Mouse (Mus musculus) forebrain, embryonic 16.5 days (tissue): ENCODE results near the gene Gm45716. TPM values are rescaled to one million over a fixed set of nuclear protein-coding genes. Genes with fewer than 3 reads are reported as not detected.

Source experiments
- ATAC-seq: fragments of 200-750 bp; cut with Nextera tagmentation; 2 replicates; pipeline ENCODE4 v1.8.0; 2017; ENCODE audit warnings: mild to moderate bottlenecking, moderate library complexity
- H3K27ac ChIP-seq: fragments of 300-500 bp; sonication (generic); 2 replicates; pipeline ENCODE4 v1.5.1; 2014; ENCODE audit warnings: low read length, control low read depth
- H3K27me3 ChIP-seq: fragments of 300-500 bp; sonication (generic); replicated peaks from 2 replicates; pipeline ENCODE4 v1.6.1; 2014; ENCODE audit warnings: low read length; ENCODE audit not compliant: control insufficient read depth, insufficient read depth
- H3K36me3 ChIP-seq: fragments of 300-500 bp; sonication (generic); 2 replicates; pipeline ENCODE4 v1.6.1; 2014; ENCODE audit not compliant: control insufficient read depth, insufficient read depth
- H3K4me1 ChIP-seq: fragments of 300-500 bp; sonication (generic); replicated peaks from 2 replicates; pipeline ENCODE4 v1.6.1; 2014; ENCODE audit warnings: low read length; ENCODE audit not compliant: control insufficient read depth, insufficient read depth
- H3K4me2 ChIP-seq: fragments of 300-500 bp; sonication (generic); 2 replicates; pipeline ENCODE4 v1.6.1; 2014; ENCODE audit warnings: mild to moderate bottlenecking, low read length, control low read depth
- H3K4me3 ChIP-seq: fragments of 300-500 bp; sonication (generic); replicated peaks from 2 replicates; pipeline ENCODE4 v1.5.1; 2014; ENCODE audit warnings: mild to moderate bottlenecking, low read length, control low read depth
- H3K9ac ChIP-seq: fragments of 300-500 bp; sonication (generic); replicated peaks from 2 replicates; pipeline ENCODE4 v1.6.1; 2014; ENCODE audit warnings: low read depth, low read length, control low read depth
- H3K9me3 ChIP-seq: fragments of 300-500 bp; sonication (generic); 2 replicates; pipeline ENCODE4 v1.6.1; 2016; ENCODE audit warnings: low read length; ENCODE audit not compliant: control insufficient read depth
- WGBS: fragments of 180-500 bp; shearing (Covaris S2); extraction: QIAGEN DNeasy Blood & Tissue Kit; methylation state at CpG from one replicate; pipeline ENCODE4 v1.1.7; 2014; 5-methylcytosine and 5-hydroxymethylcytosine counted together
- polyA plus RNA-seq: library from polyadenylated mRNA; unstranded; fragments of >200 nt; fragmentation: Nextera tagmentation; extraction: Ambion mirVana; gene quantifications from 2 replicates; pipeline ENCODE4 v1.2.1, GENCODE M21; 2015

Gene Gm45716
- polyA plus RNA-seq, 1 experiment from 2014 or later = 18.0 TPM

GRCm38 (mm10) chr11:90196521-90197215 is 9.2 kb downstream of the Gm45716 start:
- H3K4me2 ChIP-seq = no peak overlapping the region
- no peaks in the 10 kb centered on the region for H3K27me3 ChIP-seq
- 88% methylated on average over 12 of the region's 12 CpGs for WGBS
- no peak overlapping the region for H3K9ac ChIP-seq
- 0 out of 2 replicates have a peak, but pooled peaks cover 5% of the 10 kb centered on the region for H3K4me1 ChIP-seq
- no peaks in the 10 kb centered on the region for H3K36me3 ChIP-seq
- no peak overlapping the region for H3K4me3 ChIP-seq
- no peak overlapping the region for H3K27ac ChIP-seq
- no peaks in the 10 kb centered on the region for H3K9me3 ChIP-seq
- no peak for ATAC-seq

- no peak for ATAC-seq
- Histone ChIP-seq H3K9ac (no peak overlapping the region), H3K4me1 (0 out of 2 replicates have a peak, but pooled peaks cover 5% of the 10 kb centered on the region), H3K27ac (no peak overlapping the region), H3K36me3 (no peaks in the 10 kb centered on the region), H3K4me2 (no peak overlapping the region), H3K27me3 (no peaks in the 10 kb centered on the region), H3K9me3 (no peaks in the 10 kb centered on the region), H3K4me3 (no peak overlapping the region)
- 46% methylated on average over 5 of the region's 5 CpGs for WGBS
Observed at GRCm38 (mm10) chr11:90198048-90198447, 10.6 kb downstream of the Gm45716 start.

GRCm38 (mm10) chr11:90200826-90201225 is 13.3 kb downstream of the Gm45716 start:
- Histone ChIP-seq H3K9me3 (no peaks in the 10 kb centered on the region), H3K9ac (no peak overlapping the region), H3K4me3 (no peak overlapping the region), H3K36me3 (no peaks in the 10 kb centered on the region), H3K27ac (no peak overlapping the region), H3K4me2 (no peak overlapping the region), H3K4me1 (0 out of 2 replicates have a peak, but pooled peaks cover 1% of the 10 kb centered on the region), H3K27me3 (no peaks in the 10 kb centered on the region)
- 89% methylated on average over 2 of the region's 2 CpGs for whole genome bisulfite sequencing
- no peak for ATAC-seq

- Histone ChIP-seq H3K4me3 (no peak overlapping the region), H3K9ac (no peak overlapping the region), H3K27ac (no peak overlapping the region), H3K36me3 (no peaks in the 10 kb centered on the region), H3K4me2 (no peak overlapping the region), H3K9me3 (no peaks in the 10 kb centered on the region), H3K4me1 (no peaks in the 10 kb centered on the region), H3K27me3 (no peaks in the 10 kb centered on the region)
- 62% methylated on average over 7 of the region's 7 CpGs for WGBS
- ATAC-seq = no peak
Observed at GRCm38 (mm10) chr11:90214246-90214645, 26.8 kb downstream of the Gm45716 start.

GRCm38 (mm10) chr11:90220022-90220645 is 32.7 kb downstream of the Gm45716 start:
- Histone ChIP-seq H3K36me3 (no peaks in the 10 kb centered on the region), H3K4me2 (no peak overlapping the region), H3K27ac (no peak overlapping the region), H3K4me1 (no peaks in the 10 kb centered on the region), H3K9ac (no peak overlapping the region), H3K4me3 (no peak overlapping the region), H3K27me3 (no peaks in the 10 kb centered on the region), H3K9me3 (no peaks in the 10 kb centered on the region)
- no peak for ATAC-seq
- 84% methylated on average over 6 of the region's 6 CpGs for WGBS

GRCm38 (mm10) chr11:90220750-90221149 is 33.3 kb downstream of the Gm45716 start:
- H3K4me1 ChIP-seq = no peaks in the 10 kb centered on the region
- no peak overlapping the region for H3K4me3 ChIP-seq
- no peaks in the 10 kb centered on the region for H3K27me3 ChIP-seq
- 54% methylated on average over 2 of the region's 2 CpGs for WGBS
- no peak overlapping the region for H3K9ac ChIP-seq
- no peaks in the 10 kb centered on the region for H3K9me3 ChIP-seq
- no peak overlapping the region for H3K4me2 ChIP-seq
- H3K36me3 ChIP-seq = no peaks in the 10 kb centered on the region
- no peak overlapping the region for H3K27ac ChIP-seq
- no peak for ATAC-seq

- H3K9ac ChIP-seq = no peak overlapping the region
- no peaks in the 10 kb centered on the region for H3K27me3 ChIP-seq
- no peak overlapping the region for H3K4me3 ChIP-seq
- ATAC-seq = no peak
- 80% methylated on average over 11 of the region's 11 CpGs for WGBS
- H3K4me1 ChIP-seq = peaks cover 5% of the 10 kb centered on the region; the same call in 1 of the 2 replicates
- no peaks in the 10 kb centered on the region for H3K36me3 ChIP-seq
- no peak overlapping the region for H3K4me2 ChIP-seq
- H3K27ac ChIP-seq = no peak overlapping the region
- no peaks in the 10 kb centered on the region for H3K9me3 ChIP-seq
Observed at GRCm38 (mm10) chr11:90224914-90225470, 37.5 kb downstream of the Gm45716 start.

- no peaks in the 10 kb centered on the region for H3K9me3 ChIP-seq
Observed at GRCm38 (mm10) chr11:90227000-90227922, 39.8 kb downstream of the Gm45716 start.

More at GRCm38 (mm10) chr11:90227000-90227922, 39.8 kb downstream of the Gm45716 start:
- H3K27ac ChIP-seq = no peak overlapping the region
- H3K27me3 ChIP-seq = no peaks in the 10 kb centered on the region
- no peak overlapping the region for H3K9ac ChIP-seq
- peaks cover 8% of the 10 kb centered on the region for H3K4me1 ChIP-seq
- peak; percentile 43 for ATAC-seq
- no peak overlapping the region for H3K4me3 ChIP-seq
- no peaks in the 10 kb centered on the region for H3K36me3 ChIP-seq
- H3K4me2 ChIP-seq = no peak overlapping the region; the same call in 1 of the 2 replicates
- 23% methylated on average over 12 of the region's 12 CpGs for WGBS
